Mouse (Mus musculus) bone marrow macrophage, adult 2 months (primary cell): ENCODE measurements around the gene Ttc7b.

Source experiments
- CTCF ChIP-seq: IDR thresholded peaks from 2 replicates; pipeline ENCODE4 v1.5.1; 2012; ENCODE audit warnings: low read depth, mild to moderate bottlenecking, low read length, moderate library complexity
- POLR2A ChIP-seq: IDR thresholded peaks from 2 replicates; pipeline ENCODE4 v1.6.1; 2012; ENCODE audit warnings: mild to moderate bottlenecking, low read depth, low read length, borderline replicate concordance

GRCm38 (mm10) chr12:100488368-100488767 is 32.3 kb downstream of the Ttc7b start:
- TF ChIP-seq CTCF (no peak), POLR2A (no peak)
